Mouse (Mus musculus) layer of hippocampus, postnatal 25 days (tissue): ENCODE data around the gene Rpgrip1l. TPM values are rescaled to one million over a fixed set of nuclear protein-coding genes. Genes with fewer than 3 reads are reported as not detected.

Experiments used
- DNase-seq, 2 experiments: peaks; one replicate each; pipeline ENCODE4 v3.0.0; 2022; ENCODE audit warnings: mixed read lengths in 2 of 2, low spot score in 1 of 2; ENCODE audit errors: extremely low spot score in 1 of 2
- total RNA-seq, 2 experiments: library from RNA; stranded (reverse); gene quantifications; 2 replicates each; pipeline ENCODE4 v1.2.3; 2021

The Rpgrip1l gene
- total RNA-seq, 2 experiments from 2014 or later = 21.7 to 21.8 TPM

DNA sequence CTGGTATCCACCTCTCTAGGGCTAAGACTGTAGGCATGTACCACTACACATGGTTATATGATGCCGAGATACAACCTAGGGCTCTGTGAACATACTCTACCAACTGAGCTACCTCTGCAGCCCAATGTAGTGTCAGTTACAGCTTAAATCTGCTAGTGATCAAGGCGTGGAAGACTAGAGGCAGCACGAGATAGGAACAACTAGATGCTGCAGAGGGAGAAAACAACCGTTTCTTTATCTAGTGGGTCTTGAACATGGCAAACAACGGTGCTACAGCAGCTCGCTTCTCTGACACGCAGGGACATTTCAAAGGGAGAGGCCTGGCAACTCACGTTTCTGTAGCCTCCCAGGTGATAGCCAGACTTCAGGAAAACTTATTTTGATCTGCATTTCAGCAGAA, 31.5 kb downstream of the Rpgrip1l start:
- DNase-seq = no peak

DNA sequence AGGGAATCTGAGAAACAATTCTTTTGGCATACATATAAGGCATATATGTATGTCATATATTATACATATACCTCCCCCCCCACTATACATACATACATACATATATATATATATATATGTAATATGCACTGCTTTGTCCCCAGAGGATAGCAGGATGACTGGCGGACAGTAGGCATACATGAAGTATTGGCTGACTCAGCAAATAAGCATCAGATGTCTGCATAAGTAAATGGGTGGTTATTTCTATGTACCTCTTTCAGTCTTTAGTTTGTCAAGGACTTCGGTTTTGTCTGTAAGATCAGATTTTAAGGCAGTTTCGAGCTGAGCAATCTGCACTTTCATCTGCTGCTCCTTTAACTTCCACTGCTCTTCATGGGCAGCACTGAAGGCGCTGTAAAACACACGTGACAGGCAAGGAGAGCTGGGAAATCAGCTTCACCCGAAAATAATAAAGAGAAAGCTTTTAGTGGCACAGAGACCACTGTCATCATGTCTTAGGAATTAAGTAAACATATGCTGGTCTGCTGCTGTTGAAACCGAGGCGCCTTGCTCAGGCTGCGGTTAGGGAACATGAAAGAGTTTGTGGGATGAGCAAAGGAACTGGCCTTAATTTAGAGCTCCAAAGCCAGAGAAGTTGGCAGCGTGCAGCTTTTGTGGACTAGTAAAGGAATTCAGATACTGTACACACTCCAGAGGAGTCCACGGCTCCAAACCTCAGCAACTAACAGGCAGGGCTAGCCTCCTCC, 32.4 kb downstream of the Rpgrip1l start:
- no peak for DNase-seq

DNA sequence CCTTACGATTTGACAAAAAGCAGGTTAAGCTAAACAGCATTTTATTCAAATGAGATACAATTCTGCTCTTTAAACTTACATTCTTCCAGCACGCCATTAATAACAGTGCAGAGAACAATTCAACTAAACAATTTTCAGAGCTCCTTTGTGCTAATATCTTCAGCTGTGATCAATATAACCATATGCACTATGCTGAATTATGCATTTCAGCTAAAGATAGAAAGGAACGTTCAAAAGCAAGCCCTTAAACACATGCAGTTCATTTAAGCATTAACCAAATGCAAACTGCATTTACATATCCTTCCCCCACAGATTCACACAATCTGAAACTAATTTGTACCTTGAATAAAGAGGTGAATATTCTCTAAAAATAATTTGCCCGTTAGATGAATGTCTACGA, 35.0 kb downstream of the Rpgrip1l start:
- no peak for DNase-seq

DNA sequence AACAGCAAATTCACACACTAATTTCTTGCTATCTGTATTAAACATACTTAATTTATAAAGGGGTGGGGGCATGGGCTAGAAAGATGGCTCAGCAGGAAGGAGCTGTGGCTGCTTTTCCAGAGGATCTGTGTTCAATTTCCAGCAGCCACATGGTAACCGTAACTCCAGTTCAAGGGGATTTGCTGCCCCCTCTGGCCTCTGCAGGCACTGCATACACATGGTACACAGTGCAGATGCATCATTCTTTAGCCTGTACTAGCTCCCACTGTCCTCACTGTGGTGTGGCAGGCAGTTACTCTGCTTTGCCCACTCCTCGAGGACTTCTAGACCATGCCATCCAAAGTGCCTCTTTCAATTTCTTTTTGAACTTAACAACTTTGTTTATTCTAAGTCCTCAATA, 36.7 kb downstream of the Rpgrip1l start:
- no peak for DNase-seq

DNA sequence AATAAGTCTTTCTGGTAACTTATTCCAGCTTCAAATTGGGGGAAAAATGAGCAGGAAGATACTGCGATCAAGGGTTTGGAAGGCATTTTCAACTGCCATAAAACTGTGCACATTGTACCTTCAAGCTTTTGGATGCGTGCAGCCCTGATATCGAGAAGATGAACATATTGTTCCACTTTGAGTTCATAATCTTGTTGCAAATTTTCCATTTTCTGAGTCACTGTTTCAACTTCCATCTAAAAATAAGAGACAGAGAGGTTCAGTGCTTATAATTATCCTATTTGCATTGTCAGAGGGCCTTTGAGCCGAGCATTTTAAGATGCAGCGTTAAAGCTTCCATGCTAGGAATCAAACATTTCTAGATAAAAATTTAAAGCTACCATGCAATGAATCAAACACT, 39.6 kb downstream of the Rpgrip1l start:
- DNase-seq = no peak

DNA sequence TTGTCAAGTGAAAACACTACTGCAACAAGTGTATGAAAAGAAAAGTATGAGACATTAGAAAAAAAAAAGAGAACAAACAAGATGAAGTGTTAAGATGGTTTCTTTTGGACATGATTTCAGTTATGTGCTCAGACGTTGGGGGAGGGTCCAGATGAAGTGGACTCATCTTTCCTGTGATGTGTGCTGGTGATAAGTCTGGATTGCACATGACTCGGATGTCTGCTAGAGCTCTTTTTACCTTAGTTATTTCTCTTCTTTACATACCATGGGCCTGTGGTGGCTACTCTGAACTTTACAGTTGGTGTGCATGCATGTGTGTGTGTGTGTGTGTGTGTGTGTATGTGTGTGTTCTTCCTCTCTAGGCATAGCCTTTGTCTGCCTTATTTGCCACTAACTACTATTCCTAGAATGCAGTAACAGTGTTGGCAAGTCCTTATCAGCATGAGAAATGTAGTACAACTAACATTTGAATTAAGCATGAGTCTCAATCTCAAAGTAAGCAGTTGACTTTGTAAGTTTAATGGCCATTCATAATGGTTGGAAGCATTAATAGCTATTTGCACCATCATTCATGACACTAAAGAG, 43.6 kb downstream of the Rpgrip1l start:
- no peak for DNase-seq

DNA sequence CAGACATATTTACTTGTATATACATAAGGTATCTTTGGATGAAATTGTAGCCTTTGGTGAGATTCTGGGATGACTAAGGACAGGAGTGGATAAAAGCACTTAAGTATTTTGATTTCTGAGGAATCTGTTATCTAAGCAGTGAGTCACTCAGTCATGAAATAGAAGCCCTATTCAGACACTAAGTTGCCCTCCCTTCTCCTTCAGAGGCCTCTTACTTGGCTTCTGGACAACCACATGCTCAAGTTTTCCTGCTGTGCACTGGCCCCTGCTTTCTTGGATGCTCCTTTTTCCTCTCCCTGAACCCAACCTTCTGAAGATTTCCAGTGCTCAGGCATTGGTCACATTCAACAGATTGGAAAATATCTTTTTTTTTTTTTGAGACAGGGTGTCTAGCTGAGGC, 48.5 kb downstream of the Rpgrip1l start:
- no peak for DNase-seq

DNA sequence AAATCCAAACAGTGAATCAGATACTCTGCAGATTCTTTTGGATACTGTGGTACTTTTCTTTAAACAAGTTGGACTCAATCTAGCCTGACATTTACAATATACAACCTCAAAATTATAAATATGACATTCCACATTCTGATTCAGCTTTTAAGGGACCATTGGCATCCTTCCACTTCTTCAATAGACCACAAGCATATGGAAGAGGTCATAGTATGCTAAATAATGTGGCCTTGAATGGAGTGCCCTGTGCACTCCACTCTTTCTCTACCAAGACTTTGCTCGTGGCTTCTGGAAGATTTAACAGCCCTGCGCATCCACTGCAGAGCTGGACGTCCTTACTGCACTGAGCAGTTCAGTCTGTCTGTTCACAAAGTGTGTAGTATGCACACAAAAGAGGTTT, 49.1 kb downstream of the Rpgrip1l start:
- DNase-seq = no peak

DNA sequence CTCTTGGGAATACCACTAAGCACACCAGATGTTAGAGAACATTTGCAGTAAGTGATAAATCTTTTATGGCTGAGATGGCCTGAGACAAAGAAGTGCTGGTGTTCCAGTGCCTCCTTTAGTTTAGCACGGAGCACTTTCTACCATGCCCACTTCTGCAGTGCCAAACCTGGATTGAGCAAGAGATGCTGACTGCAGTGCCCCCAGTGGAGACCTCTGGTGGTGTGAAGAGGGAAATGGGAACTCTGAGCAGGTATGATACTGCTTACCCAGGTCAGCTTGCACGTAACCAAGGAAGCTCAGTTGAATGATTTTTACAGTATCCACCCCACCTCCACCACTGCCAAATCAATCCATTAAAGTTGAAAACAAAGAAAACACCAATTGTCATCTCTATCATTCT, 51.5 kb downstream of the Rpgrip1l start:
- no peak for DNase-seq

DNA sequence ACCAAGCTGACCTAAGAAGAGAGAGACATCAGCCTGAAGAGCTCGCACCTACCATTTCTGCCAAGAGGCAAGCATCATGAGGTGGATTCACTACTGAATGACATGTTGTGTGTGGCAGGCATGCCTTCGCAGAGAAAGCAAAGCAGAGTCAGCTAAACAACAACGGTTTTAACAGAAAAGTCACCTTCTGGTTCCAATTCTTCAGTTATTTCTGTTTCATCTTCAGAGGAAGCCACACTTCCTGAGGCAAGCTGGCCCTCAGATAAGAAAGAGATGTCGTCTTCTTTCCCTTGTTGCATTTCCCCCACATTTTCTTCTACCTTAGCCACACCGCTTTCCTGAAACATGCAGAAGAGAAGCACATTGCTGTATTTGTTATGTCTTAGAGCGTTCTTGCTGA, 62.1 kb downstream of the Rpgrip1l start:
- DNase-seq = no peak

DNA sequence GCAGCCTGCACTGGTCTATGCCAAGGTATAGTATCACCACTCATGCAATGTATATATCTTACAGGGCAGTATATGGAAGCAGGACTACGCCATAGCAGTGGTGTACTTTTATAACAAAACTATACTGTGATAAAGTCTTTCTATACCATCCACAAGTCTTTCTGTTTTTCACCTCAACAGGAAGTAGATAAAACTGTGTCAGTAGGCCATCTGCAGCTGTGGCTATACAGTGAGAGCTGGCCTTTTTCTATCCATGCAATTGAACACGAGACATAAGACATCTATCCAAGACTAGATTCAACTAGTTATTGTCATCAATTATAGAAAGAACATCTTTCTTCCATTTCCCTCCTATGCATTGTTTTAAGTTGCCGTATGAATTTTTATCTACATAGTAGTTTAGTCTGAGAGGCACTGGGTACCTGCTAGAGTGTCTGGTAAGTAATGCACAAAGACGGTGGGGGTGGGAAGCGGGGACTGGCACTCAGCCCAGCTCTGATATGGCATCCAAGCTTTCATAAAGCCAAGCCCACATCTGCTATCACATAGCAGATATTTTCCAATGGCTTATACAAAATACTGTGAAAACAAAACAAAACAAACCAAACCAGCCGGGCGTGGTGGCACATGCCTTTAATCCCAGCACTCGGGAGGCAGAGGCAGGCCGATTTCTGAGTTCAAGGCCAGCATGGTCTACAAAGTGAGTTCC, 63.1 kb downstream of the Rpgrip1l start:
- DNase-seq = no peak

DNA sequence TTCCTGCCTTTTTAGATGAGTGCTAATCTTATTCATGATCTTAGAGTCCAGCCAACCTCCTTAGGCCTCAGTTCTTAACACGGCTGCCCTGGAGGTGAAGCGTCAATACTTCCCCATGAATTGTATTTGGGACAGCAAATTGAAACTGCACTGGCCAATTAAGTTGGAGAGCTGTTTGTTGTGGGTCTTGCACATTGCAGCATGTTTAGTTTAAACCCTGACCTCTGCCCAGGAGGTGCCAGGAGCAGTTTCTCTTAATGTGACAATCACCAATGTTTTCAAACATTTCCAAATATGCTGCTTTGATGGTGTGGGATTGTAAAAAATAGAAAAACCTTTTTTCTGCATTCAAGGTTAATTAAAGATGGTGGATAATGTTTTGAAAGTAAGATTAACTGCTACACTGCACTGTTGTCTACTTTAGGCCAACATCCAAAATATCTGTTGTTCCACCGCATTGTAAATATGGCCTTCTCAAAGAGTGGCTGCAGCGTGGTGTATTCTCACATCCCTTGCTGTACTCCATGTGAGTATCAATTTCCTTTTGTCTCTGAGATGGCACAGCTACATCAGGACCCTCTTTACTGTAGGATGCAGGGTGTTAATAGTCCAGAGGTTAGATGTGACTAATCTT, 67.1 kb downstream of the Rpgrip1l start:
- DNase-seq = no peak

DNA sequence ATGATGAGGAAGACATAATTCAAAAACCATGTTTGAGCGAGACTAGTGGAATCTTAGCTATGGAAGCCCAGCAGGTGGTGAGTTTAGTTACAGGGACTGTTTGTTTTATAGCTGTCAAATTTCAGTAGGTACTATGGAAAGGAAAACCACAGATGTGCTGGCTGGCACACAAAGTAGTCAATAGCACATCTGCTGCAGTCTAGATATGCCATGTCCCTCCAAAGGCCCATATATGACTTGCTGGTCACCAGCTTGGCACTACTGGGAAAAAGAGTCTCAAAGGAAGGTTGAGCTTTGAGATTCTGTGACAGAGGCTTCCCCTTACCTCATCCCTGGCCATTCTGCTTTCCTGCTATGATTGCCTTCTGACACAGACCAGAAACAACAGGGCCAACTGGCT, 70.3 kb downstream of the Rpgrip1l start:
- no peak for DNase-seq

DNA sequence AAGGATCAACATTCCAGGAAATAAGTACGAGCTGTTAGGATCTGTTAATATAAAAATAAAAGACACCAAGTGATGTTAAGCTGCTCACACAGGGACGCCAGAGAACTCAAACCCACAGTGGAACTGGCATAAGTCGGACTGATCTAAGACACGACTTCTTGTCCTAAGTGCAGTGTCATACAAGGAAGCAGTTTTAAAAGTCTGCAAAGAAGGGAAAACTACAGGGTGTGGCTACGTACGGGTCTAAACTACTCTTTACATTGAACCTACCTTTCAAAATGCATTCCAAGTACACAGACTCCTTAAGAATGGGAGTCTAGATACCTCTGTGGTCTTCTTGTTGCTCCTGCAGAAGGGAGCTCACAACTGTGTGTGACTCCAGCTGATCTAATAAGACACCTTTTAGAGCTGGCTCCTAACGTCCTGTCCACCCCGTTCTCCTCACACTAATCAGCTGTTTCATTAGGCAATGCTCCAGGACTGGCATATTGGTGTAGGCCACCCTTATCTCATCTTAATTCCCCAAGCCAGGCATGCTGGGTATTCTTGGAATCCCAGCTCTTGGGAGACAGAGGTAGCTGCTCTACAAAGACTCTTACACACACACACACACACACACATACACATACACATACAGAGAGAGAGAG, 71.1 kb downstream of the Rpgrip1l start:
- DNase-seq = no peak

DNA sequence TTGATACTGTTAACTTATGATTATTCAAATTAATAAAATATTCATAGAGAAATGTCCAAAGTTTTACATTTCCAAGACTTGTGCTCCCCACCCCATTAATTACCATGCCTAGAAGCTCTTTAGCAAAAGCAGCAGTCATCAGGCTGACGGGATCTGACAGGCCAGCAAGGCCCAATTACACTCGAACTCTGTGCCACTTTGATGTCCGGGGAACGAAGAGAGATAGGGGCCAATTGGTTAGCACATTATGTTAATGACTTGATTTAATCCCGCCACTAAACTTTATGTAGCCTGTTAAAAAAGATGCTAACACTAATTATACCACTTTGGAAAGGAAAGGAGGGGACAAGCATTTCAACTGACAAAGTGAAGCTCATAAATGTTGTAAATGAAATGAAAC, 71.7 kb downstream of the Rpgrip1l start:
- no peak for DNase-seq

DNA sequence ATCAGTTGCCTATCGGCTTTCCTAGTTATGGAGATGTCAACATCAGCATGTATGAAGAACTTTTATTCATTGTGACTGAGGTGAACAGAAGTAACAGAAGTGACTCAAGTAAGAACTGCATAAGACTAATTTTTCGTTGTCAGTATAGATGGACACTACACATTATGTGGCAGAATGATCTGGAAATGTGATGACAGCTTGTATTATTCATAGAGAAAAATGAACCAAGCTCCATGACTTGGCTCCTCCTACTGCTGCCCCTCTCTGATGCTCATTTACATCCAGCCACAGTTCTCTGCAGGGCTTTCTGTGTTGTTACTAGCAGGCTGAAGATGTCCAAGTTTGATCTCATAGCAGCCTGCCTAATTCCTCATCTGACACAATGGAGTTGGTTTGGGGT, 75.9 kb downstream of the Rpgrip1l start:
- no peak for DNase-seq

DNA sequence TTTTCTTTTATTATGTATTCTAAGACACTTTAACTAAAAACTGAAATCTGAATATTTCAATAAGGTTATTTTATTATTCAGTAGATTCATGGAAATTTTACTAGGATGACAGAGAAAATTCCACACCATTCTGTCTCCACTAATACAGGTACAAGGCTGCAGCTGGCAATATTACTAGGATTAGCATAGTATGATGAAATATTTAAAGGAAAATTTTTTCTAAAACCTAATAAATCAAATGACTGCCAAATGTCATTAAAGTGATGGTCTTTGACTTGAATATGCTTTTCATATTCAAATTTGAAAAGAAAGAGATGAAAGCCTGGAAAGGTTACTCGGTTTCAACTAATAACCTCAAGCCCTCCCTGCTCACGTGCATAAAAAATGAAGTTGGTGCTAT, 79.0 kb downstream of the Rpgrip1l start:
- no peak for DNase-seq

DNA sequence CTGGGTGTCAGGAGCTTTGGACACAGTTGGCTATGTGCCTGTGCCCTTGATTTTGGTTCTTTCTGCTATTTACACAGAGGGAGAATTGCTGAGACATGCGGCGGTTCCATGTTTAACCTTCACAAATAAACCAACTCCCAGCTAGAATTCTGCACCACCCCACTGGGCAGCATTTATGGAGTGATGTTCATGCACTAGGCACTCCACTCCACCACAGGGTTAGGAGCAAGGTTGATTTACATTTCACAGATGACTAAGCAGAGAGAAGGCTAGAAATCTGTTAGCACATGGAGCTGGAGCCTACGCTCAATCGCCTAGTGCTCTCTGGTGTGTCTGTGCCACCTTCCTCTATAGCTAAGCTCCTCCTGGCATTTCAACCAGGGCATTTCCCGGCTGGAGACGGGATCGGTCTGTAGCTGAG, 85.6 kb downstream of the Rpgrip1l start:
- no peak for DNase-seq

DNA sequence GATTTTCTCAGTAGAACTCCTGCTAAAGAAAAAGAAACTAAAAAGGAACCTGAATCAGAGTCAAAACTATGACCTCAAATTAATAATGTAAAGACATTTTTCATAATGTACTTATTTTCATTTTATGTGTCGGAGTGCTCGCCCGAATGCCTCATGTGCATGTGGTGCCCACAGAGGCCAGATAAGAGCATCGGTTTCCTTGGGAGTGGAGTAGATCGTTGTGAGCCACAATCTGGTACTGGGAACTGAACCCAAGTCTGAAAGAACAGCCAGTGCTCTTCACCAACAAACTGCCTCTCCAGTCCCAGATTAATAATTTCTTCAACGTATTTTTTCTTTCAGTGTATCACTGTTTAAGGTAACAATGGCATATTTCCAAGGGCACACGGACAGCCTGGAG, 88.8 kb downstream of the Rpgrip1l start:
- no peak for DNase-seq

DNA sequence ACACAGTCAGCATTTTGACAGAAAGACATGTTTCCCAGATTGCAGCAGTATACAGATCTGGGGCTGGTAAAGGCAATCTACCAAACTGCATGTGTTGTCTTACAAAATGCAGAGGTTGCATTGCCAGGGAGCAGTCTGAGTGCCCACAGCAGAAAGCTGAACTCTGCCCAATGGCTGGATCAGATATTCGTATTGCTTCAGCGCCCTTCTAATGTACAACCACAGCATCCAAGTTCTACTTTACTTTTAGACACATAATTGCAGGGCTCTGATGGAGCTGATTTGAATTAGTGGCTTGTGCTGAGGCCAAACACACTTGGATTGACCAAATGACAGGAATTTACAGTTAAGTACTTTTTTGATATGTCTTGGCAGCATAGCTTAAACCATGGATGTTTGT, 91.2 kb downstream of the Rpgrip1l start:
- no peak for DNase-seq

DNA sequence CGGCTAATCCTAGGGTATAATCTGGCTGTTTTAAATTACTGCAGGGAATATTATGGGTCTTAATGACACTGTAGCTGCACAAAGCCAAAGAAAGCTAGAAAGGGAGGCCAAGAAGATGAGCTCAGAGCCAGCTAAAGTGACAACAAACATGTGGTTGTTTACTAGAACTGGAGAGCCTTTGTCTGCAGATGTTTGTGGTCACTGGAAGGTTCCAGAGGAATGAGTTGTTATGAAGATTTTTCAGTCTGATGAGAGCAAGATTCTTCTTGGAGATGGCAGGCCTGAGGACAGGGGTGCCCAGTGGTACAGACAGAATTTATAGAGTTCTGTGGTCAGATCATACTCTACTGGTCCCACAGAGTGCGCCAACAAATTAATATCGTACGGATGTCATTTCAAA, 94.8 kb downstream of the Rpgrip1l start:
- DNase-seq = no peak
